ENCODE assay signal across 28 mouse cellular contexts in genomic region chr2:37796021-37796420, GRCm38 (mm10). TPM values are rescaled to one million over a fixed set of nuclear protein-coding genes. Genes with fewer than 3 reads are reported as not detected.
DNase-seq lines count a peak whose midpoint lies in the region; ATAC-seq and TF ChIP-seq lines count a peak whose summit lies in the region.
"Had no signal": no experiment of that assay in that cellular context is flagged by ENCODE, and none has a peak within 500 bp of the region (broad histone marks: within the 10 kb centered on the region; RNA-seq: fewer than 3 reads in every experiment).

No protein-coding gene starts in this region.

- peaks cover 39% of the 10 kb centered on the region for H3K27me3 ChIP-seq in heart, embryonic 13.5 days (replicated peaks)
- no peaks in the 10 kb centered on the region for H3K27me3 ChIP-seq in kidney, postnatal 0 days (ENCODE audit: insufficient read depth, low read length)
- peaks cover 10% of the 10 kb centered on the region for H3K27me3 ChIP-seq in kidney, embryonic 14.5 days (ENCODE audit: control insufficient read depth, insufficient read depth, low read length)
- H3K27me3 ChIP-seq in limb, embryonic 10.5 days (ENCODE audit: low read depth, poor library complexity, severe bottlenecking): peaks cover 46% of the 10 kb centered on the region
- H3K27me3 ChIP-seq: CH12.LX had no signal

- no peak overlapping the region for H3K9ac ChIP-seq in heart, embryonic 13.5 days
- H3K9ac ChIP-seq in kidney, postnatal 0 days (ENCODE audit: low read depth, low read length): no peak overlapping the region
- no peak overlapping the region for H3K9ac ChIP-seq in kidney, embryonic 14.5 days (ENCODE audit: low read depth, low read length)
- H3K9ac ChIP-seq: liver, embryonic 14.5 days; lung, embryonic 14.5 days; midbrain, embryonic 13.5 days; neural tube, embryonic 12.5 days had no signal

- no peak for ATAC-seq in heart, embryonic 13.5 days (ENCODE audit: extremely low read depth, insufficient number of reproducible peaks, low FRiP score, low TSS enrichment)
- ATAC-seq in kidney, postnatal 0 days (replicated peaks; ENCODE audit: low FRiP score, low read depth): no peak
- ATAC-seq in kidney, embryonic 14.5 days (ENCODE audit: low FRiP score, low TSS enrichment): no peak
- ATAC-seq in activated CD4-positive, CD25-positive, alpha-beta regulatory T cell, adult 4 months: no peak
- ATAC-seq: forebrain, embryonic 16.5 days; hindbrain, postnatal 0 days; midbrain, embryonic 13.5 days had no signal

- DNase-seq in heart, postnatal 4 days: no peak
- peak; percentile 34 for DNase-seq in kidney, postnatal 0 days (ENCODE audit: low spot score)
- DNase-seq in limb, embryonic 10.5 days (ENCODE audit: low spot score): no peak
- peak; percentile 55 for DNase-seq in yolk sac, embryonic 10.5 days (ENCODE audit: low spot score)
- no peak for DNase-seq in neural tube, embryonic 10.5 days (ENCODE audit: extremely low spot score, low spot score)
- DNase-seq: adrenal gland, postnatal 14 days; B cell, adult 2 months; cerebellum, adult 2 months; gastrocnemius, postnatal 25 days; heart, adult 2 months; kidney, adult 8-10 months; layer of hippocampus, adult 9-11 months; left cerebral cortex, postnatal 4 days; lung, embryonic 14.5 days; right cerebral cortex, postnatal 14 days had no signal

- H3K4me3 ChIP-seq in heart, embryonic 13.5 days: no peak overlapping the region
- no peak overlapping the region for H3K4me3 ChIP-seq in kidney, postnatal 0 days (replicated peaks; ENCODE audit: low read depth, low read length)
- H3K4me3 ChIP-seq in kidney, embryonic 14.5 days (ENCODE audit: low read length): no peak overlapping the region
- peak overlapping the region; percentile 18; the same call in 1 of the 2 replicates for H3K4me3 ChIP-seq in limb, embryonic 10.5 days
- H3K4me3 ChIP-seq: heart, adult 2 months; hindbrain, embryonic 10.5 days; left cerebral cortex, adult 2 months; midbrain, embryonic 13.5 days; neural tube, embryonic 12.5 days had no signal

- H3K4me1 ChIP-seq in heart, embryonic 13.5 days: peaks cover 44% of the 10 kb centered on the region
- H3K4me1 ChIP-seq in kidney, postnatal 0 days (replicated peaks; ENCODE audit: insufficient read depth, low read length): no peaks in the 10 kb centered on the region
- 0 out of 2 replicates have a peak, but pooled peaks cover 6% of the 10 kb centered on the region for H3K4me1 ChIP-seq in kidney, embryonic 14.5 days (ENCODE audit: control insufficient read depth, insufficient read depth, low read length)
- peaks cover 72% of the 10 kb centered on the region for H3K4me1 ChIP-seq in limb, embryonic 10.5 days
- H3K4me1 ChIP-seq: neural tube, embryonic 12.5 days had no signal

- H3K27ac ChIP-seq in heart, embryonic 13.5 days (replicated peaks): peak overlapping the region; percentile 75
- H3K27ac ChIP-seq in kidney, postnatal 0 days: 0 out of 2 replicates have a peak overlapping the region, but pooled peaks have one; percentile 55
- H3K27ac ChIP-seq in kidney, embryonic 14.5 days (ENCODE audit: low read depth, low read length): no peak overlapping the region
- H3K27ac ChIP-seq in limb, embryonic 10.5 days: peak overlapping the region; percentile 76; the same call in 1 of the 2 replicates
- H3K27ac ChIP-seq: heart, adult 2 months; hindbrain, embryonic 10.5 days; hindbrain, postnatal 0 days; left cerebral cortex, adult 2 months; liver, embryonic 14.5 days; midbrain, embryonic 13.5 days; neural tube, embryonic 12.5 days had no signal

- no peaks in the 10 kb centered on the region; the same call in 1 of the 2 replicates for H3K36me3 ChIP-seq in heart, embryonic 13.5 days
- no peaks in the 10 kb centered on the region for H3K36me3 ChIP-seq in kidney, postnatal 0 days (ENCODE audit: insufficient read depth, low read length)
- 0 out of 2 replicates have a peak, but pooled peaks cover 4% of the 10 kb centered on the region for H3K36me3 ChIP-seq in kidney, embryonic 14.5 days (ENCODE audit: control insufficient read depth, insufficient read depth, low read length)
- H3K36me3 ChIP-seq in limb, embryonic 10.5 days: peaks cover 16% of the 10 kb centered on the region

- no peak for TF ChIP-seq CTCF in kidney, postnatal 0 days (IDR thresholded peaks at IDR 0.05; ENCODE audit: low read depth)

- H3K4me2 ChIP-seq in heart, embryonic 13.5 days: no peak overlapping the region
- no peak overlapping the region for H3K4me2 ChIP-seq in kidney, postnatal 0 days (ENCODE audit: low read length)
- H3K4me2 ChIP-seq in kidney, embryonic 14.5 days (replicated peaks; ENCODE audit: low read depth, low read length): no peak overlapping the region
- H3K4me2 ChIP-seq: lung, embryonic 14.5 days; midbrain, embryonic 13.5 days; neural tube, embryonic 12.5 days had no signal

- no peaks in the 10 kb centered on the region for H3K9me3 ChIP-seq in heart, embryonic 13.5 days
- no peaks in the 10 kb centered on the region for H3K9me3 ChIP-seq in kidney, postnatal 0 days (replicated peaks; ENCODE audit: low read length)
- H3K9me3 ChIP-seq in kidney, embryonic 14.5 days (ENCODE audit: control insufficient read depth, low read length): no peaks in the 10 kb centered on the region
- no peaks in the 10 kb centered on the region for H3K9me3 ChIP-seq in limb, embryonic 10.5 days (replicated peaks)
- H3K9me3 ChIP-seq: hindbrain, embryonic 10.5 days; midbrain, embryonic 13.5 days; neural tube, embryonic 12.5 days had no signal

- WGBS in heart, embryonic 13.5 days: 24% methylated on average over 1 of the region's 1 CpGs
- WGBS in kidney, postnatal 0 days: 5% methylated on average over 1 of the region's 1 CpGs
- WGBS in kidney, embryonic 14.5 days: 14% methylated on average over 1 of the region's 1 CpGs
- WGBS in limb, embryonic 10.5 days: 16% methylated on average over 1 of the region's 1 CpGs

RNA-seq across cellular contexts. Expression of gene Crb2, which starts 20.0 kb away (rescaled TPM):
- polyA plus RNA-seq in heart, embryonic 13.5 days (2015; fragmentation: Nextera tagmentation; extraction: Ambion mirVana): 3.0 and 4.0 TPM in 2 replicates
- 1 to 10 TPM; 1.5 to 2.0 TPM for total RNA-seq in heart, postnatal 4 days (2021)
- polyA plus RNA-seq in kidney, postnatal 0 days (2015; fragmentation: Nextera tagmentation; extraction: Ambion mirVana): 3.1 and 3.3 TPM in 2 replicates
- 2.2 and 3.2 TPM in 2 replicates for polyA plus RNA-seq in kidney, embryonic 14.5 days (2014; fragmentation: Nextera tagmentation; extraction: Ambion mirVana)
- polyA plus RNA-seq in limb, embryonic 10.5 days (2016; fragmentation: Nextera tagmentation; extraction: Ambion mirVana): 2.1 and 4.3 TPM in 2 replicates
- under 1 TPM in 1 of 2 experiments, not detected in 1; 0.07 TPM for polyA plus RNA-seq in activated CD4-positive, CD25-positive, alpha-beta regulatory T cell, adult 4 months (2017; shearing (Covaris generic))
- total RNA-seq: gastrocnemius, postnatal 25 days; megakaryocyte, adult 5-6 weeks had no signal
- polyA plus RNA-seq: G1E had no signal

Comparison
In these comparisons a context has a peak if more than half of its experiments do, and no peak if none do; other contexts are left out.
1. DNase-seq: peak in kidney, postnatal 0 days (single experiment) and yolk sac, embryonic 10.5 days (single experiment); none in heart, postnatal 4 days (single experiment), limb, embryonic 10.5 days (single experiment) and neural tube, embryonic 10.5 days (single experiment).